Mouse (Mus musculus): ENCODE results near the gene Zcrb1. TPM values are rescaled to one million over a fixed set of nuclear protein-coding genes. Genes with fewer than 3 reads are reported as not detected.

Gene Zcrb1
- 9.8 and 11.9 TPM in 2 replicates for polyA plus RNA-seq (2012; rRNA removed)

GRCm38 (mm10) chr15:93397826-93398698 is at the start of gene Zcrb1, which contains the start of gene Pphln1:
TSS of gene Zcrb1 (minus strand) at chr15:93398334.
TSS of gene Pphln1 (plus strand) at chr15:93398350.
- TF ChIP-seq POLR2A (IDR thresholded peaks at IDR 0.05; ENCODE audit: low read depth, low read length) (peak; percentile 47), CTCF (IDR thresholded peaks at IDR 0.05; ENCODE audit: extremely low read depth, insufficient read depth, insufficient read length, insufficient replicate concordance) (no peak)
- WGBS, result 1% methylated on average over 99 of the region's 100 CpGs
- Histone ChIP-seq H3K36me3 (ENCODE audit: control insufficient read depth, insufficient read depth, low read length) (peaks cover 6% of the 10 kb centered on the region), H3K4me3 (ENCODE audit: extremely low read depth, insufficient read depth, insufficient read length) (peak within 1 kb of the TSS; percentile 82), H3K27me3 (ENCODE audit: control insufficient read depth, insufficient read depth, low read length) (no peaks in the 10 kb centered on the region), H3K4me1 (ENCODE audit: control insufficient read depth, insufficient read depth, insufficient read length) (peaks cover 5% of the 10 kb centered on the region; the same call in 1 of the 2 replicates), H3K27ac (ENCODE audit: insufficient read depth, low read length) (peak within 1 kb of the TSS; percentile 83)
- peak; percentile 65 to 81 for DNase-seq (ENCODE audit: low read depth in 1 of 2, low spot score in 2 of 2)

GRCm38 (mm10) chr15:93443676-93444075 is 45.5 kb upstream of the Zcrb1 start:
- no peak for DNase-seq (ENCODE audit: low read depth in 1 of 2, low spot score in 2 of 2)
- 79% methylated on average over 6 of the region's 6 CpGs for WGBS
- no peak for TF ChIP-seq POLR2A (IDR thresholded peaks at IDR 0.05; ENCODE audit: low read depth, low read length)
- no peak for TF ChIP-seq CTCF (IDR thresholded peaks at IDR 0.05; ENCODE audit: extremely low read depth, insufficient read depth, insufficient read length, insufficient replicate concordance)
- Histone ChIP-seq H3K4me1 (ENCODE audit: control insufficient read depth, insufficient read depth, insufficient read length) (no peaks in the 10 kb centered on the region), H3K36me3 (ENCODE audit: control insufficient read depth, insufficient read depth, low read length) (peaks cover 16% of the 10 kb centered on the region), H3K27ac (ENCODE audit: insufficient read depth, low read length) (no peak overlapping the region), H3K4me3 (ENCODE audit: extremely low read depth, insufficient read depth, insufficient read length) (no peak overlapping the region), H3K27me3 (ENCODE audit: control insufficient read depth, insufficient read depth, low read length) (no peaks in the 10 kb centered on the region)

GRCm38 (mm10) chr15:93442271-93442670 is 44.1 kb upstream of the Zcrb1 start:
- no peak for DNase-seq (ENCODE audit: low read depth in 1 of 2, low spot score in 2 of 2)
- TF ChIP-seq POLR2A (IDR thresholded peaks at IDR 0.05; ENCODE audit: low read depth, low read length) (no peak), CTCF (IDR thresholded peaks at IDR 0.05; ENCODE audit: extremely low read depth, insufficient read depth, insufficient read length, insufficient replicate concordance) (no peak)
- WGBS, result 92% methylated on average over 4 of the region's 4 CpGs
- no peak overlapping the region for H3K27ac ChIP-seq (ENCODE audit: insufficient read depth, low read length)
- peaks cover 16% of the 10 kb centered on the region for H3K36me3 ChIP-seq (ENCODE audit: control insufficient read depth, insufficient read depth, low read length)
- no peaks in the 10 kb centered on the region for H3K27me3 ChIP-seq (ENCODE audit: control insufficient read depth, insufficient read depth, low read length)
- no peaks in the 10 kb centered on the region for H3K4me1 ChIP-seq (ENCODE audit: control insufficient read depth, insufficient read depth, insufficient read length)
- H3K4me3 ChIP-seq (ENCODE audit: extremely low read depth, insufficient read depth, insufficient read length), result no peak overlapping the region

- peak; percentile 11 to 54 for DNase-seq (ENCODE audit: low read depth in 1 of 2, low spot score in 2 of 2)
- H3K4me1 ChIP-seq (ENCODE audit: control insufficient read depth, insufficient read depth, insufficient read length), result peaks cover 4% of the 10 kb centered on the region; the same call in 1 of the 2 replicates
- 56% methylated on average over 5 of the region's 5 CpGs for WGBS
- H3K36me3 ChIP-seq (ENCODE audit: control insufficient read depth, insufficient read depth, low read length), result peaks cover 19% of the 10 kb centered on the region
- no peak overlapping the region for H3K4me3 ChIP-seq (ENCODE audit: extremely low read depth, insufficient read depth, insufficient read length)
- H3K27ac ChIP-seq (ENCODE audit: insufficient read depth, low read length), result no peak overlapping the region
- H3K27me3 ChIP-seq (ENCODE audit: control insufficient read depth, insufficient read depth, low read length), result no peaks in the 10 kb centered on the region
- TF ChIP-seq CTCF (IDR thresholded peaks at IDR 0.05; ENCODE audit: extremely low read depth, insufficient read depth, insufficient read length, insufficient replicate concordance) (peak; percentile 80; the same call in 1 of the 2 replicates), POLR2A (IDR thresholded peaks at IDR 0.05; ENCODE audit: low read depth, low read length) (no peak)
Observed at GRCm38 (mm10) chr15:93438663-93439062, 40.5 kb upstream of the Zcrb1 start.

- peaks cover 5% of the 10 kb centered on the region for H3K36me3 ChIP-seq (ENCODE audit: control insufficient read depth, insufficient read depth, low read length)
- 95% methylated on average over 12 of the region's 12 CpGs for WGBS
Observed at GRCm38 (mm10) chr15:93435998-93436397, 37.9 kb upstream of the Zcrb1 start.

GRCm38 (mm10) chr15:93433811-93434210 is 35.7 kb upstream of the Zcrb1 start:
- 60% methylated on average over 11 of the region's 11 CpGs for WGBS

More at GRCm38 (mm10) chr15:93435998-93436397, 37.9 kb upstream of the Zcrb1 start:
- no peak overlapping the region for H3K27ac ChIP-seq (ENCODE audit: insufficient read depth, low read length)
- no peak for DNase-seq (ENCODE audit: low read depth in 1 of 2, low spot score in 2 of 2)
- peaks cover 4% of the 10 kb centered on the region; the same call in 1 of the 2 replicates for H3K4me1 ChIP-seq (ENCODE audit: control insufficient read depth, insufficient read depth, insufficient read length)
- no peaks in the 10 kb centered on the region for H3K27me3 ChIP-seq (ENCODE audit: control insufficient read depth, insufficient read depth, low read length)
- TF ChIP-seq POLR2A (IDR thresholded peaks at IDR 0.05; ENCODE audit: low read depth, low read length) (no peak), CTCF (IDR thresholded peaks at IDR 0.05; ENCODE audit: extremely low read depth, insufficient read depth, insufficient read length, insufficient replicate concordance) (no peak)
- H3K4me3 ChIP-seq (ENCODE audit: extremely low read depth, insufficient read depth, insufficient read length), result no peak overlapping the region

More at GRCm38 (mm10) chr15:93433811-93434210, 35.7 kb upstream of the Zcrb1 start:
- Histone ChIP-seq H3K27me3 (ENCODE audit: control insufficient read depth, insufficient read depth, low read length) (no peaks in the 10 kb centered on the region), H3K4me3 (ENCODE audit: extremely low read depth, insufficient read depth, insufficient read length) (no peak overlapping the region), H3K4me1 (ENCODE audit: control insufficient read depth, insufficient read depth, insufficient read length) (peaks cover 4% of the 10 kb centered on the region; the same call in 1 of the 2 replicates), H3K27ac (ENCODE audit: insufficient read depth, low read length) (no peak overlapping the region), H3K36me3 (ENCODE audit: control insufficient read depth, insufficient read depth, low read length) (peaks cover 3% of the 10 kb centered on the region)
- TF ChIP-seq CTCF (IDR thresholded peaks at IDR 0.05; ENCODE audit: extremely low read depth, insufficient read depth, insufficient read length, insufficient replicate concordance) (no peak), POLR2A (IDR thresholded peaks at IDR 0.05; ENCODE audit: low read depth, low read length) (no peak)
- peak in 1 of 2 experiments; percentile 11 for DNase-seq (ENCODE audit: low read depth in 1 of 2, low spot score in 2 of 2)
